Mouse (Mus musculus) thymus, adult 18-20 months (tissue): ENCODE results near the gene Gpx5.
"Not testable (repeated sequence)": the region's sequence is repeated elsewhere in the genome, so short reads cannot be mapped to it uniquely, and the experiment has no call there.

Experiments
- DNase-seq, 2 experiments: peaks; one replicate each; pipeline ENCODE4 v3.0.0; 2022; ENCODE audit warnings: mixed read lengths in 2 of 2

Gene Gpx5

GRCm38 (mm10) chr13:21264366-21264765, 28.2 kb downstream of the Gpx5 start:
- DNase-seq: no peak

GRCm38 (mm10) chr13:21263910-21264309, 28.6 kb downstream of the Gpx5 start:
- no peak for DNase-seq

GRCm38 (mm10) chr13:21262787-21263461, 29.6 kb downstream of the Gpx5 start:
- no peak for DNase-seq

- no peak for DNase-seq
Observed at GRCm38 (mm10) chr13:21260289-21260688, 32.2 kb downstream of the Gpx5 start.

GRCm38 (mm10) chr13:21259677-21260113, 32.8 kb downstream of the Gpx5 start:
- DNase-seq: no peak

GRCm38 (mm10) chr13:21259171-21259631, 33.3 kb downstream of the Gpx5 start:
- DNase-seq: no peak

GRCm38 (mm10) chr13:21258524-21258923, 34.0 kb downstream of the Gpx5 start:
- no peak for DNase-seq

GRCm38 (mm10) chr13:21253986-21254385, 38.5 kb downstream of the Gpx5 start:
- no peak for DNase-seq

GRCm38 (mm10) chr13:21253569-21253968, 39.0 kb downstream of the Gpx5 start:
- no peak for DNase-seq

GRCm38 (mm10) chr13:21253040-21253439, 39.5 kb downstream of the Gpx5 start:
- DNase-seq: no peak

GRCm38 (mm10) chr13:21250074-21250681, 42.4 kb downstream of the Gpx5 start:
- DNase-seq: no peak

- no peak for DNase-seq
Observed at GRCm38 (mm10) chr13:21249022-21249421, 43.5 kb downstream of the Gpx5 start.

- no peak for DNase-seq
Observed at GRCm38 (mm10) chr13:21246276-21246675, 46.3 kb downstream of the Gpx5 start.

- not testable (repeated sequence) for DNase-seq
Observed at GRCm38 (mm10) chr13:21244967-21245366, 47.6 kb downstream of the Gpx5 start.

GRCm38 (mm10) chr13:21244089-21244488, 48.4 kb downstream of the Gpx5 start:
- no peak for DNase-seq

GRCm38 (mm10) chr13:21243196-21243595, 49.3 kb downstream of the Gpx5 start:
- no peak for DNase-seq

GRCm38 (mm10) chr13:21242408-21243125, 50.0 kb downstream of the Gpx5 start:
- DNase-seq: no peak

GRCm38 (mm10) chr13:21240788-21241187, 51.7 kb downstream of the Gpx5 start:
- no peak for DNase-seq

- DNase-seq: no peak
Observed at GRCm38 (mm10) chr13:21237161-21237560, 55.4 kb downstream of the Gpx5 start.

- DNase-seq: no peak
Observed at GRCm38 (mm10) chr13:21236714-21237113, 55.8 kb downstream of the Gpx5 start.
